Mouse (Mus musculus) limb, embryonic 12.5 days (tissue): ENCODE measurements at regions not wholly inside any gene's neighbourhood (a gene's known extent, or its start where the extent isn't known, plus 50 kb on each side); places are given as distances from the start of the nearest gene placed in this dataset.

ENCODE experiments used
- ATAC-seq: fragments of 200-750 bp; cut with Nextera tagmentation; 2 replicates; pipeline ENCODE4 v1.8.0; 2017; ENCODE audit warnings: low read depth, moderate TSS enrichment; ENCODE audit not compliant: insufficient number of reproducible peaks, insufficient read depth, low FRiP score, low TSS enrichment
- H3K27ac ChIP-seq: fragments of 300-500 bp; sonication (generic); 2 replicates; pipeline ENCODE4 v1.5.1; 2016; ENCODE audit warnings: mild to moderate bottlenecking, moderate library complexity
- H3K27me3 ChIP-seq: fragments of 300-500 bp; sonication (generic); 2 replicates; pipeline ENCODE4 v1.6.1; 2016; ENCODE audit warnings: mild to moderate bottlenecking, moderate library complexity
- H3K36me3 ChIP-seq: fragments of 300-500 bp; sonication (generic); 2 replicates; pipeline ENCODE4 v1.6.1; 2016; ENCODE audit warnings: mild to moderate bottlenecking, moderate library complexity
- H3K4me1 ChIP-seq: fragments of 300-500 bp; sonication (generic); replicated peaks from 2 replicates; pipeline ENCODE4 v1.6.1; 2016
- H3K4me2 ChIP-seq: fragments of 300-500 bp; sonication (generic); 2 replicates; pipeline ENCODE4 v1.6.1; 2016; ENCODE audit warnings: mild to moderate bottlenecking, moderate library complexity
- H3K4me3 ChIP-seq: fragments of 300-500 bp; sonication (generic); replicated peaks from 2 replicates; pipeline ENCODE4 v1.5.1; 2016; ENCODE audit warnings: mild to moderate bottlenecking
- H3K9ac ChIP-seq: fragments of 300-500 bp; sonication (generic); replicated peaks from 2 replicates; pipeline ENCODE4 v1.6.1; 2016; ENCODE audit warnings: mild to moderate bottlenecking, moderate library complexity
- H3K9me3 ChIP-seq: fragments of 300-500 bp; sonication (generic); 2 replicates; pipeline ENCODE4 v1.6.1; 2016; ENCODE audit warnings: mild to moderate bottlenecking, moderate library complexity
- WGBS: fragments of 180-500 bp; shearing (Covaris S2); methylation state at CpG from one replicate; pipeline ENCODE4 v1.1.7; 2016; 5-methylcytosine and 5-hydroxymethylcytosine counted together

DNA sequence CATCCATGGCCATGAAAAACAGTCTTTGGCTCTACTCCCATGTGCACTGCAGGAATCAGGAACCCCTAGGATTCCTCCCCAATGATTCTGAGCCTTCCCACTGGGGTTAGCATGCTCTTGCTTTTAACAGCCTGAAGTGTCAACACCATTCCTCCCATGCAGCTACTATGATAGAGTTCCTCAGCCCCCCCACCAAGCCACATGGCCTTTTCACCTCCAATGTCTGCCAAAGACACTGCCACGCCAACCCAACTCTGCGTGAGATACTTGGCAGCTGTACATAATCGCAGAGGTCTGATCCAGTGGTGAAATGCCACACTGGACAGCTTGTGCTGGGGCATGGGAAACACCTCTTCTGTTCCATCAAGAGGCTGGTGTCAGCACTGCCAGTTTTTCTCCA is 128.6 kb upstream of the H2al1a start:
- WGBS, result 80% methylated on average over 3 of the region's 3 CpGs
- Histone ChIP-seq H3K27me3 (no peaks in the 10 kb centered on the region; the same call in 1 of the 2 replicates), H3K9me3 (no peaks in the 10 kb centered on the region), H3K27ac (no peak overlapping the region), H3K36me3 (no peaks in the 10 kb centered on the region), H3K4me3 (no peak overlapping the region), H3K4me2 (no peak overlapping the region), H3K9ac (no peak overlapping the region), H3K4me1 (no peaks in the 10 kb centered on the region)
- ATAC-seq, result no peak

DNA sequence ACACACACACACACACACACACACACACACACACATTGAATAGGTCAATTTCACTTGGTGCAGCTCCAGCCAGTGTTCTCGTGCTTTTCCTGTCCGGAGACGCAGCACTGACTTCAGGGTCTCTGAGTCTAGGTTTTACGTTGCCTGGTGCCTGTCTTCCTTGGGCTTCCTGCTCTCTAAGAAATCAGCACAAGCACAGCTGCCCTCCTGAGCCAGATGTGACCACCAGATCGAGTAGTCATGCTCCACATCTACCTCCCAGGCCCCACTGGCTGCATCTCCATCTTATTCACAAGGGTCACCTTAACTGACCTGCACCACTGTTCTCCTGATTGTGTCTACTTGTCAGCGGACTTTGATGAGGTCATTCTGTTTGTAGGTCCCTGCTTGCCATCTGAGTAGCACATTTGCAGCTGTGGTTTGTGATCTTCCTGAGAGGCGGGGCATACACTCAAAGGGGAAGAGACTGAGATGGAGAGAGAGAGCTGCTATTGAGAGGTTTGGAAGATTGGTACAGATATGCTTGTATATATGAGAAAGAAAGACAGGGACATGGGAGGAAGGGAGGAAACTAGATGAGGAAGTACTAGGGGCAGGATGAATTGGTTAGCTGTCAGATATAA is 118.8 kb upstream of the H2al1a start:
- no peak overlapping the region for H3K27ac ChIP-seq
- WGBS, result 73% methylated on average over 7 of the region's 7 CpGs
- peaks cover 6% of the 10 kb centered on the region; the same call in 1 of the 2 replicates for H3K27me3 ChIP-seq
- H3K36me3 ChIP-seq, result no peaks in the 10 kb centered on the region
- H3K4me2 ChIP-seq, result no peak overlapping the region
- no peak overlapping the region for H3K9ac ChIP-seq
- H3K4me1 ChIP-seq, result no peaks in the 10 kb centered on the region
- H3K9me3 ChIP-seq, result no peaks in the 10 kb centered on the region
- no peak for ATAC-seq
- H3K4me3 ChIP-seq, result no peak overlapping the region

DNA sequence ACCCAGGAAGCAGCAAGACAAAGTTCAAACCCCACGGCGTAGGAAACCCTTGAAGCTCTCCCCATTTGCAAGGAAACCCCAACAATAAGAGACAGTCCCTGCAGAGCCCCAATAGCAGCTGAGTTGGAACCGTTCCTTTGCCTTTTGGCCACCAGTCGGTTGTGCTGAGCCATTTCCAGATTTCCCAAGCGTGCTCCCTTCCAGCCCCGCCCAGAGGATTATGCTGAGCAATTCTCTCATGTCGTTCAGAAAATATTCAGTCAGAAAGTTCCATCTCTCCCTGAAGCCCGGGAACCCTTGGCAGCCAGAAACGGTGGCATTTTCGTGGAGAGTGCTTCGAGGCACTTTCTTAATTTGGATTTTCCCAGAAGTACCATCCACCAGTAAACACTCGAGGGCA is 117.2 kb upstream of the H2al1a start:
- no peak overlapping the region for H3K9ac ChIP-seq
- H3K27me3 ChIP-seq, result peaks cover 6% of the 10 kb centered on the region; the same call in 1 of the 2 replicates
- 84% methylated on average over 12 of the region's 12 CpGs for WGBS

DNA sequence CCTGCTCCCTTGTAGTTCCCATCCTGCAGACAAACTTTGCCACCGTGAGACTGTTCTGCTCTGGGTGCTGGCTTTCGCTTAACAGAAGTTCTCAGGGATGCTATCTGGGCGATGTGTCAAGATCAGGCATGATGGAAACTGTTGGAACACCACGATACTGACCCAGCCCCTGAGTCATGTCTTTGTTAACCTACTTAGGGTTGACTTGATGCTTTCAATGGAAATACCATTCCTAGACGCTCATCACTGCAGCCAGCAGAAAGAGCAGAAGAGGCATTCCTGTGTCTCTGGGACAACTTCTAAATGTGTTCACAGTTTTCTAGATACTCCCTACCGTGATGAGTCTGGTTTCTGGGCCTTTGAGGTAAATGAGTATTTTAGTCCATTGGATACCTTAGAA is 108.2 kb upstream of the H2al1a start:
- 92% methylated on average over 6 of the region's 6 CpGs for WGBS
- H3K4me2 ChIP-seq, result no peak overlapping the region
- H3K27me3 ChIP-seq, result peaks cover 10% of the 10 kb centered on the region
- H3K9me3 ChIP-seq, result no peaks in the 10 kb centered on the region
- ATAC-seq, result no peak
- no peak overlapping the region for H3K9ac ChIP-seq
- no peak overlapping the region for H3K4me3 ChIP-seq
- H3K27ac ChIP-seq, result no peak overlapping the region
- H3K36me3 ChIP-seq, result no peaks in the 10 kb centered on the region
- no peaks in the 10 kb centered on the region for H3K4me1 ChIP-seq

More for the DNA sequence above, 117.2 kb upstream of the H2al1a start:
- H3K27ac ChIP-seq, result no peak overlapping the region
- H3K4me3 ChIP-seq, result no peak overlapping the region
- no peak overlapping the region for H3K4me2 ChIP-seq
- no peaks in the 10 kb centered on the region for H3K4me1 ChIP-seq
- no peaks in the 10 kb centered on the region for H3K9me3 ChIP-seq
- no peak for ATAC-seq
- H3K36me3 ChIP-seq, result no peaks in the 10 kb centered on the region

DNA sequence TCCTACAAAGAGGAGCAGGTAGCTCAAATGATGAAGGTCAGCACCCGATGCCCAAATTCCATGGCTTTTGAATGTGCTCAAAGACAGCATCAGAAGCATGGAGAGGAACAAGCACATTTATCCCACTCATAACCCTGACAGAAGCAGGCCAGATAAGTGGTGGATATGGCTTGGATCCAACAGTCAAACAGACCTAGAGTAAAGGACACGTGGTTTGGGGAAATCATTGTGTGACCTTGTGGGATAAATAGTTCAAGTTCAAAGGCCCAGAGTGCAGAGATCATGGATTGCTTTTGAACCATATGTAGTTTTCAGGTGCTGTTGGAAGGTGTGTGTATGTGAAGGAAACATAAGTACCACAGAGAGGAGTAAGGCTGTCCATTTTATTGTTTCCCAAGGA is 94.9 kb upstream of the H2al1a start:
- Histone ChIP-seq H3K27ac (no peak overlapping the region), H3K9ac (no peak overlapping the region), H3K36me3 (no peaks in the 10 kb centered on the region), H3K4me2 (no peak overlapping the region), H3K4me3 (no peak overlapping the region), H3K4me1 (no peaks in the 10 kb centered on the region), H3K9me3 (no peaks in the 10 kb centered on the region), H3K27me3 (no peaks in the 10 kb centered on the region; the same call in 1 of the 2 replicates)
- ATAC-seq, result no peak
- 80% methylated on average over 2 of the region's 2 CpGs for WGBS

DNA sequence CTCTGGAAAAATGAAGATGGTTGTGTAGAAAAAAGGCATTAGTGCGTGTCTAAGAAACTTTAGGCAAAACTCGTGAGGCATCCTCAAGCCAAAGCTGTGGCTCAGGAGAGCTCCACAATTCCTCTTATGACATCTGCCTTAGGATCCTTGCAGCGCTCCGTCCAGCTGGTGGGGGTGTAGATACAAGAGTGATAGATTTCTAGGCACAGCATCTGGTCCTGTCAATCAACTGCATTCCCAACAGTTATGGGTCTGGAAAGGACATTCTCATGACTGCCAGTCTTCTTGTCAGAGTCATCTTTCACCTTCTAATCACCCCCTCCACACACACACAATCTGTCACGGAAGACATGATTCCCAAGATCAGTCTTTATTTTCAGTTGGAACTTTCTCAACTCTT is 89.2 kb upstream of the H2al1a start:
- Histone ChIP-seq H3K36me3 (no peaks in the 10 kb centered on the region), H3K27me3 (peaks cover 4% of the 10 kb centered on the region; the same call in 1 of the 2 replicates), H3K27ac (no peak overlapping the region), H3K9ac (no peak overlapping the region), H3K4me2 (no peak overlapping the region), H3K4me1 (no peaks in the 10 kb centered on the region), H3K9me3 (no peaks in the 10 kb centered on the region), H3K4me3 (no peak overlapping the region)
- no peak for ATAC-seq
- WGBS, result 83% methylated on average over 5 of the region's 5 CpGs

DNA sequence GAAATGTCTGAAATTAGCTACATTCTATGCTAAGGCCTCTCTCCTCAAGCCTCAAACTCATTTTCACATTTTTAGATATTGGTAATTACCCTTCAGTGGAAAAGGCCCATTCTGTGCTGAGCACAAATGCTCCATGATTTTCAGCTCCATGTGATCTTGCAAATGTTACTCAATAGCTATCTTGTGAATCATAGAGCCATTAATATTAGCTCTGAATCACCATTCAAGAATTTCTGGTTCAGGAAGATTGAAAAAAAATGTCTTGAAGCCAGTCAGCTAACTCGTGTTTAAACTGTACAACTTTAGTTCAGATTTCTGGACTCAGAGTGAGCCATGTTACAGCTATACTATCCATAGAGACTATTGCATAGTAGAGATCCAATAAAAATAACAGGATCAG is 86.2 kb upstream of the H2al1a start:
- no peak overlapping the region for H3K4me2 ChIP-seq
- whole genome bisulfite sequencing, result 70% methylated on average over 1 of the region's 1 CpGs
- no peaks in the 10 kb centered on the region for H3K36me3 ChIP-seq
- no peak overlapping the region for H3K27ac ChIP-seq
- H3K9ac ChIP-seq, result no peak overlapping the region
- no peak for ATAC-seq
- H3K27me3 ChIP-seq, result peaks cover 11% of the 10 kb centered on the region; the same call in 1 of the 2 replicates
- H3K4me3 ChIP-seq, result no peak overlapping the region
- H3K4me1 ChIP-seq, result no peaks in the 10 kb centered on the region
- no peaks in the 10 kb centered on the region for H3K9me3 ChIP-seq

DNA sequence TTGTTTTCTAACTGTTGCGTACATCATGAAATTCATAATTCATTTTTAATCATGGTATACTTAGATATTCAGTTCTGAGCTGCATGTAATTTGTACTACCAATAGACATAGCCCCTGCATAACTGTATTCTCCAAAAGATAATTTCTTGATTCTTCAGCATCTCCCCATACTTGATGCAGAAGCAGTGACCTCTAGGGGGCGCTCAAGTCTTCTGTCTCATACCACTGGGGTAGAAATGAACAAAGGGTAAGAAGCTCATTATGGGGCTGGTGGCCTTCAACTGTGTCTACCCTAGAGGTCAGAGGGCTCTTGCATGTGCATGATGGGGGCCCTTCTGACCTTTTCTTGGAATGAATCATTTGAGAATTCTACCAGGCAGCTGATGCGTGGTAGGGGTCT is 85.6 kb upstream of the H2al1a start:
- no peak overlapping the region for H3K9ac ChIP-seq
- WGBS, result 69% methylated on average over 3 of the region's 3 CpGs
- H3K4me2 ChIP-seq, result no peak overlapping the region
- H3K27ac ChIP-seq, result no peak overlapping the region
- no peak overlapping the region for H3K4me3 ChIP-seq
- no peaks in the 10 kb centered on the region for H3K36me3 ChIP-seq
- no peak for ATAC-seq
- H3K9me3 ChIP-seq, result no peaks in the 10 kb centered on the region
- no peaks in the 10 kb centered on the region for H3K4me1 ChIP-seq
- peaks cover 11% of the 10 kb centered on the region; the same call in 1 of the 2 replicates for H3K27me3 ChIP-seq

DNA sequence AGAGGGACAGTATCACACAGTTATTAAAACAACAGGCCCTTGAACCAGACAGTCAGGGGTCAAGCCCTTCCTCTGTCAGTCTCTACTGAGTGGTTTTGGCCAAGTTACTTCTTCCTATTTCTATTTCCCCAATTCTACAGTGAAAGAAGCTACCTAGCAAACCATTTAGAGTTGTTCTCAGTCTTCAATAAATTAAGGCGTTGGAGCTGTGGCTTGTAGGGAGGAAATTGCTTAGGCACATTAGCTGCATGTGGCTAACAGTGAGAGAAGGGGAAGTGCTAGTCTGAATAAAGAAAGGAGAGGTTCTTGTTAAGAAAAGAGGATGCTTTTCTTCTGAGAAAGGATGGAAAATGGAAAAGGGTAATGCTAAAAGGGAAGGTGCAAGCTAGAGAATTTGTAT is 60.0 kb upstream of the H2al1a start:
- no peak overlapping the region for H3K27ac ChIP-seq
- 65% methylated on average over 1 of the region's 1 CpGs for WGBS
- H3K4me3 ChIP-seq, result no peak overlapping the region
- no peaks in the 10 kb centered on the region for H3K4me1 ChIP-seq
- H3K36me3 ChIP-seq, result no peaks in the 10 kb centered on the region
- H3K9ac ChIP-seq, result no peak overlapping the region
- H3K9me3 ChIP-seq, result no peaks in the 10 kb centered on the region
- ATAC-seq, result no peak
- no peak overlapping the region for H3K4me2 ChIP-seq
- peaks cover 31% of the 10 kb centered on the region; the same call in 1 of the 2 replicates for H3K27me3 ChIP-seq

DNA sequence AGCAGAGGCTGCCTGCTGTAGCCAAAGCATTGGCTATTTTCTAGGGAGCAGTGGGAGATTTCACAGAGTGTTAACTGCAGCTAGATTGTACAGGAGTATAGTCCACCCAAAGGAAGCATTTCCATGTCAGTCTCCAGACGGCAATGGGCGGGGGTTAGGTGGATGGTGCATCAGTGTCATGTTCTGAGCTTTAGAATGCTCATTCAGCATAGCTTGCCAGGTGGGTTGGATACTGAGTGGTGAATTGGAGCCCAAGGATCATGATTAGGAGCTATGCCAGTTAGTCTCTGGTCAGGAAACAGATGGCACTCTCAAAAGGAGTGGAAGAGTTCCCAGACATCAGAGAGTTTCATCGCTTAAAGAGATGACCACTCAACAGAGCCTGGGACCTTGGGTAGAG is 53.5 kb upstream of the H2al1a start:
- Histone ChIP-seq H3K4me2 (no peak overlapping the region), H3K4me3 (no peak overlapping the region), H3K27me3 (peaks cover 29% of the 10 kb centered on the region), H3K27ac (no peak overlapping the region), H3K9me3 (no peaks in the 10 kb centered on the region), H3K36me3 (no peaks in the 10 kb centered on the region), H3K9ac (no peak overlapping the region), H3K4me1 (no peaks in the 10 kb centered on the region)
- WGBS, result 86% methylated on average over 3 of the region's 3 CpGs
- no peak for ATAC-seq
